Comparison of ENCODE assay signal across 7 mouse cellular contexts in the genomic region with DNA sequence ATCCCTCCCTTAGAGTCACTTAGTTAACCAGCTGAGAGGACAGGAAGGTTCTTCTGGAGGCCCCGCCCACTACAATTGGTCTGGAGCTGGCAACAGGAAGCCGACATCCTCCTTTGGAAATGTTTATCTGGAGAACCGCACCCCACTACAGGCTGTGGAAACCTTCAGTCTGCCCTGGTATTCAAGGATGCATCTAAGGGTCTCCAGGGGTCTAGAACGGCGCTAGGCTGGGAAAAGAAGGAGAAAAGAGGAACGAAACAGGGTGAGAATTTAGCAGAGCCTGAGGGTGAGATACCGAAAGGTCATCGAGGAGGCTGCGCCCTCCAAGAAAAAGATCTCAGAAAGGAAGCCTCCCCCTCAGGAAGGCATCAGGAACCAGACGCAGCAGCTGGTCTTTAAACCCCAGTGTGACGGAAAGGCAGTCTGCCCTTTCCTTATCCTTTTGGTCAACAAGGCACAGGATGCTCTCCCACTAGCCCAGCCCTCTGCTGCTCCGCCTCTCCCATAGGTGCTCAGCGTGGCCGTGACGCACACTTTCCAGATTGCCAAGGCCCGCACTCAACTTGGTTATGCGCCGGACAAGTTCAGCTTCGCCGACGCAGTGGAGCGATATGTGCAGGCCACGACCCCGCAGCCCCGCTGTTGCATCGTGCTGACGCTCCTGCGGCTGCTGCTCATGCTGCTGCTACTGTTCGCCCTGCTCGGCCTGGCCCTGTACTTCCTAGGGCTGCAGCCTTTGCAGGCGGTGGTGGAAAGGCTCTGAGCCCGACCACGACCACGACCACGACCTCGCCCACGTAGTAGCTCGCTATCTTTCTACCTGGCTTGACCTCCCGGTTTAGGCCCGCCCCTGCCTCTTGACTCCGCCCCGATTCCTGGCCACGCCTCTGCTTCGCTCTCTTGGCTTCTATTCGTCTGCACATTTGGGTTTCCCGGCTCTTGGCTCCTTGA. TPM values are rescaled to one million over a fixed set of nuclear protein-coding genes. Genes with fewer than 3 reads are reported as not detected.
DNase-seq lines count a peak whose midpoint lies in the region; ATAC-seq lines count a peak whose summit lies in the region.

No protein-coding gene starts in this region.

- ATAC-seq in hindbrain, embryonic 15.5 days (ENCODE audit: low FRiP score, low read depth), result peak; percentile 31

- H3K27me3 ChIP-seq in hindbrain, embryonic 15.5 days, result peaks cover 9% of the 10 kb centered on the region
- peaks cover 38% of the 10 kb centered on the region for H3K27me3 ChIP-seq in limb, embryonic 10.5 days (ENCODE audit: low read depth, poor library complexity, severe bottlenecking)
- H3K27me3 ChIP-seq in midbrain, embryonic 10.5 days (ENCODE audit: low read depth, poor library complexity, severe bottlenecking), result peaks cover 57% of the 10 kb centered on the region

- WGBS in hindbrain, embryonic 15.5 days, result 1% methylated on average over 46 of the region's 46 CpGs
- 1% methylated on average over 46 of the region's 46 CpGs for WGBS in limb, embryonic 10.5 days
- 1% methylated on average over 46 of the region's 46 CpGs for WGBS in midbrain, embryonic 10.5 days

- H3K36me3 ChIP-seq in hindbrain, embryonic 15.5 days, result no peaks in the 10 kb centered on the region
- no peaks in the 10 kb centered on the region for H3K36me3 ChIP-seq in limb, embryonic 10.5 days
- H3K36me3 ChIP-seq in midbrain, embryonic 10.5 days, result no peaks in the 10 kb centered on the region

- H3K9me3 ChIP-seq in hindbrain, embryonic 15.5 days, result no peaks in the 10 kb centered on the region
- no peaks in the 10 kb centered on the region for H3K9me3 ChIP-seq in limb, embryonic 10.5 days (replicated peaks)
- no peaks in the 10 kb centered on the region for H3K9me3 ChIP-seq in midbrain, embryonic 10.5 days (replicated peaks)

- H3K27ac ChIP-seq in hindbrain, embryonic 15.5 days (replicated peaks), result peak overlapping the region; percentile 78
- peak overlapping the region; percentile 67 for H3K27ac ChIP-seq in limb, embryonic 10.5 days
- peak overlapping the region; percentile 67 for H3K27ac ChIP-seq in midbrain, embryonic 10.5 days (replicated peaks)

- peak; percentile 51 for DNase-seq in T-cell, adult 2 months (ENCODE audit: low spot score)
- DNase-seq in cerebellum, adult 9-11 months, result peak; percentile 85
- peak; percentile 54 to 63 for DNase-seq in frontal cortex, postnatal 36 days (ENCODE audit: low spot score in 2 of 2)
- DNase-seq in limb, embryonic 10.5 days (ENCODE audit: low spot score), result peak; percentile 69
- peak; percentile 66 for DNase-seq in midbrain, embryonic 10.5 days (ENCODE audit: low spot score)
- DNase-seq in spleen, adult 12 weeks (ENCODE audit: low spot score), result peak; percentile 61

- H3K4me3 ChIP-seq in hindbrain, embryonic 15.5 days, result peak overlapping the region; percentile 58
- peak overlapping the region; percentile 74 for H3K4me3 ChIP-seq in limb, embryonic 10.5 days
- peak overlapping the region; percentile 73 for H3K4me3 ChIP-seq in midbrain, embryonic 10.5 days

- H3K4me2 ChIP-seq in hindbrain, embryonic 15.5 days, result peak overlapping the region; percentile 91

- H3K9ac ChIP-seq in hindbrain, embryonic 15.5 days, result peak overlapping the region; percentile 50

- peaks cover 15% of the 10 kb centered on the region; the same call in 1 of the 2 replicates for H3K4me1 ChIP-seq in hindbrain, embryonic 15.5 days (replicated peaks)
- peaks cover 20% of the 10 kb centered on the region for H3K4me1 ChIP-seq in limb, embryonic 10.5 days
- peaks cover 20% of the 10 kb centered on the region for H3K4me1 ChIP-seq in midbrain, embryonic 10.5 days

RNA-seq across cellular contexts. Expression of a gene that starts 11.9 kb away (rescaled TPM):
- 32.5 and 34.3 TPM in 2 replicates for polyA plus RNA-seq in hindbrain, embryonic 15.5 days (2015; fragmentation: Nextera tagmentation; extraction: Ambion mirVana)
- polyA plus RNA-seq in limb, embryonic 10.5 days (2016; fragmentation: Nextera tagmentation; extraction: Ambion mirVana), result 21.3 and 23.5 TPM in 2 replicates
- polyA plus RNA-seq in midbrain, embryonic 10.5 days (2016; fragmentation: Nextera tagmentation; extraction: Ambion mirVana), result 24.0 and 26.1 TPM in 2 replicates

RNA-seq across cellular contexts. Expression of a gene that starts 18.5 kb away (rescaled TPM):
- 0.12 TPM in 1 of 2 replicates, not detected in the other for polyA plus RNA-seq in hindbrain, embryonic 15.5 days (2015; fragmentation: Nextera tagmentation; extraction: Ambion mirVana)
- not detected in 2 replicates for polyA plus RNA-seq in limb, embryonic 10.5 days (2016; fragmentation: Nextera tagmentation; extraction: Ambion mirVana)
- not detected in 2 replicates for polyA plus RNA-seq in midbrain, embryonic 10.5 days (2016; fragmentation: Nextera tagmentation; extraction: Ambion mirVana)

Comparison
In these comparisons a context has a peak if more than half of its experiments do, and no peak if none do; other contexts are left out.
1. Peak in every context shown above with its lines: DNase-seq, ATAC-seq, H3K4me3 ChIP-seq and H3K27ac ChIP-seq.